Mouse (Mus musculus) right cerebral cortex, postnatal 25 days (tissue): ENCODE results near the gene Ap1b1.

Source experiments
- DNase-seq: peaks from one replicate; pipeline ENCODE4 v3.0.0; 2022

Ap1b1 gene

GRCm38 (mm10) chr11:4986695-4987486 lies at the start of gene Ap1b1:
Ap1b1 (plus strand) TSS chr11:4986824.
- peak; percentile 89 for DNase-seq

- no peak for DNase-seq
These were observed 40.1 kb upstream of the Ap1b1 start for GRCm38 (mm10) chr11:4946530-4946929.

- DNase-seq = peak; percentile 92
These were observed 39.4 kb upstream of the Ap1b1 start for GRCm38 (mm10) chr11:4946947-4947812.

- no peak for DNase-seq
These were observed 38.8 kb upstream of the Ap1b1 start, which contains the start of gene Nefh for GRCm38 (mm10) chr11:4947813-4948174. Nefh (minus strand) TSS chr11:4948064.

- DNase-seq = no peak
These were observed 37.8 kb upstream of the Ap1b1 start for GRCm38 (mm10) chr11:4948792-4949191.

GRCm38 (mm10) chr11:4949256-4950044 lies 37.2 kb upstream of the Ap1b1 start:
- DNase-seq = no peak

- no peak for DNase-seq
These were observed 33.2 kb upstream of the Ap1b1 start for GRCm38 (mm10) chr11:4953401-4953800.

GRCm38 (mm10) chr11:4953918-4954317 lies 32.7 kb upstream of the Ap1b1 start:
- peak; percentile 44 for DNase-seq

- DNase-seq = no peak
These were observed 23.4 kb upstream of the Ap1b1 start for GRCm38 (mm10) chr11:4963099-4963808.

GRCm38 (mm10) chr11:4966325-4966724 lies 20.3 kb upstream of the Ap1b1 start:
- no peak for DNase-seq

GRCm38 (mm10) chr11:4966888-4967287 lies 19.7 kb upstream of the Ap1b1 start:
- DNase-seq = no peak

- DNase-seq = no peak
These were observed 19.1 kb upstream of the Ap1b1 start for GRCm38 (mm10) chr11:4967549-4967948.

- DNase-seq = no peak
These were observed 18.2 kb upstream of the Ap1b1 start for GRCm38 (mm10) chr11:4968376-4968775.

GRCm38 (mm10) chr11:4972967-4973870 lies 13.4 kb upstream of the Ap1b1 start:
- DNase-seq = no peak

GRCm38 (mm10) chr11:4973871-4974256 lies 12.8 kb upstream of the Ap1b1 start:
- DNase-seq = no peak

- no peak for DNase-seq
These were observed 12.1 kb upstream of the Ap1b1 start for GRCm38 (mm10) chr11:4974376-4975122.

- peak; percentile 31 for DNase-seq
These were observed 11.0 kb upstream of the Ap1b1 start for GRCm38 (mm10) chr11:4975623-4976022.

GRCm38 (mm10) chr11:4983010-4983409 lies 3.6 kb upstream of the Ap1b1 start:
- no peak for DNase-seq

- no peak for DNase-seq
These were observed 3.1 kb upstream of the Ap1b1 start for GRCm38 (mm10) chr11:4983538-4983937.

- DNase-seq = no peak
These were observed 2.4 kb upstream of the Ap1b1 start for GRCm38 (mm10) chr11:4984249-4984648.

GRCm38 (mm10) chr11:4984799-4985198 lies 1.8 kb upstream of the Ap1b1 start:
- no peak for DNase-seq
